Mouse (Mus musculus): ENCODE results near the gene En1. TPM values are rescaled to one million over a fixed set of nuclear protein-coding genes. Genes with fewer than 3 reads are reported as not detected.
A peak's percentile ranks its signal among the peaks of the same experiment; 100 is the strongest.

En1 gene
- 3.7 and 8.0 TPM in 2 replicates for polyA plus RNA-seq (2015; fragmentation: Nextera tagmentation; extraction: Ambion mirVana)

DNA sequence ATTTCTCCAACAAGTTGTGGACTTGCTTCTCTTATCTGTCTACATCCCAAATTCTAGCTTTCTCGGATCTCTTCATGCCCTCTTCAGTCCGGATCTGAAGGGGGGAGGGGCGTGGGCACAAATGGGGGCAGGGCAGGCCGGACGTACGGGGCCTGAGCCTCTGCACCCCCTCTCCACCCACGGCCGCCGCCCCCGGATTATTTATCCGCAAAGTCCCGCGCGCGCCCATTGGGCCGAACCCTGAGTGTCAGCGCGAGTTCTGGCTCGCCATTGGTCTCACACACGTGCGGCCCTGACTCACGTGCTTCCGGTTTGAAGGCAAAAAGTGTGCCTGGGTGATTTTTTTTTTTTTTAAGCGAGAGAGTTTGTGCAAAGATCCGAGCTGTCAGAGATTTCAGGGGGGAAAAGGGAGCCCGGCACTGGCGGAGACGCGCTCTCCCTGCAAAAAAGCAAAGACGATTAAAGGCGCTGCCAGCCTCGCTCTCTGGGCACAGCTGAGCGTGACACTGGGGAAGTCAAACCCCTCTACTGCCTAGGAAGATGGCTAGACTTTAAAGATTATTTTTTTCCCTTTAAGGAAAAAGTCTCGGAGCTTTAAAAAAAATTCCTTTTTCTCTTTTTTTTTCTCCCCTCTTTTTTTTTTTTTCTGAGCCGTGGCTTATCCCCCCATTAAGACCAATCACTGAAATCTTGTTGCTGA is at the start of gene En1:
En1 (plus strand) TSS at position 388 of the 700 bp plus-strand sequence.
- Histone ChIP-seq H3K27ac (replicated peaks) (peak within 1 kb of the TSS; percentile 81), H3K4me1 (replicated peaks) (peaks cover 28% of the 10 kb centered on the region), H3K9ac (peak within 1 kb of the TSS; percentile 48), H3K9me3 (no peaks in the 10 kb centered on the region), H3K4me2 (peak within 1 kb of the TSS; percentile 66), H3K36me3 (no peaks in the 10 kb centered on the region), H3K27me3 (peaks cover 57% of the 10 kb centered on the region), H3K4me3 (peak within 1 kb of the TSS; percentile 44)
- peak; percentile 62; the same call in 1 of the 2 replicates for ATAC-seq (ENCODE audit: low FRiP score, low read depth)
- WGBS, result under 1% methylated on average over 35 of the region's 35 CpGs

- Histone ChIP-seq H3K4me3 (no peak overlapping the region), H3K4me2 (no peak overlapping the region), H3K9ac (no peak overlapping the region), H3K36me3 (no peaks in the 10 kb centered on the region), H3K9me3 (no peaks in the 10 kb centered on the region), H3K27ac (replicated peaks) (no peak overlapping the region), H3K27me3 (no peaks in the 10 kb centered on the region), H3K4me1 (replicated peaks) (no peaks in the 10 kb centered on the region)
- 69% methylated on average over 15 of the region's 15 CpGs for WGBS
- peak; percentile 28; the same call in 1 of the 2 replicates for ATAC-seq (ENCODE audit: low FRiP score, low read depth)
Observed at GRCm38 (mm10) chr1:120556926-120557846, 45.0 kb upstream of the En1 start.

- H3K27ac ChIP-seq (replicated peaks), result no peak overlapping the region
- no peak overlapping the region for H3K4me2 ChIP-seq
- ATAC-seq (ENCODE audit: low FRiP score, low read depth), result no peak
- H3K4me3 ChIP-seq, result no peak overlapping the region
- WGBS, result 78% methylated on average over 9 of the region's 9 CpGs
- H3K9me3 ChIP-seq, result no peaks in the 10 kb centered on the region
- no peaks in the 10 kb centered on the region for H3K27me3 ChIP-seq
- no peaks in the 10 kb centered on the region for H3K36me3 ChIP-seq
- H3K9ac ChIP-seq, result no peak overlapping the region
- no peaks in the 10 kb centered on the region for H3K4me1 ChIP-seq (replicated peaks)
Observed at GRCm38 (mm10) chr1:120558341-120559285, 43.6 kb upstream of the En1 start.

DNA sequence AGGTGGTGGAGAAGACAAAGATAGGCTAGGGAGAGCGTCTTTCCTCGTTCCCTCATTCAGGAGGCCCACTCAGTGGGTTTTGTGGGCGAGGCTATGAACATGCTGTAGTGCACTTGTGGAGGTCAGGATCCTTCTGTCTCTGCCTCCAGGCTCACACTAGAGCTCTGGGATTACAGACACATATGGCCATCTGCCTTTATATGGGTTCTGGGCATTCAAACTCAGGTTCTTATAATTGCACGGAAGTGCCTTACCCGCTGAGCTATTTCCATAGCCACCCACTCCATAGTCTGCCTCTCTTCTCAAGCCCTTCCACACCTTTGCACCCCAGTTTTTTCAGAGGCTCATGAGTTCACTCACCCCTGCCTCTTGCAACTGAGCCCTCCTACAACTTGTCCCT is 42.3 kb upstream of the En1 start:
- Histone ChIP-seq H3K9me3 (no peaks in the 10 kb centered on the region), H3K4me3 (no peak overlapping the region), H3K27me3 (no peaks in the 10 kb centered on the region), H3K36me3 (no peaks in the 10 kb centered on the region), H3K4me2 (no peak overlapping the region), H3K27ac (replicated peaks) (no peak overlapping the region), H3K9ac (no peak overlapping the region), H3K4me1 (replicated peaks) (no peaks in the 10 kb centered on the region)
- WGBS, result 89% methylated on average over 5 of the region's 5 CpGs
- ATAC-seq (ENCODE audit: low FRiP score, low read depth), result no peak

DNA sequence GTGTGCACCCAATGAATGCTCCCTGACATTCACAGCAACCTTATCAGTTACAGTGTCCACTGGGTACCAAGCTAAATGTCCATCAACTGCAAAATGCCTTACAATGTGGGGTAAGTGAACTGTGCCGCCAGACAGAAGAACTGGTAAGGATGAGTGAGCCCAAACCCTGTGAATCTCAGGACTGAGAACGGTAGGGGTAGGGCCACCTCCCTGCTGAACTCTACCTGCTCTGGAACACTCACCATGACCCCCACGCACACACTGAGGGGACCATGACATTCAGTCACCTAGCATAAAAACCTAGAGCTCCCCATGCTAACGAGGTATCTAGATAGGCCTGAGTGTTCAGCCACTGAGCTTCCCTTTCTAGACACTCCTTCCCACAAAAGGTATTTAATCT is 20.9 kb upstream of the En1 start:
- H3K27ac ChIP-seq (replicated peaks), result no peak overlapping the region
- no peaks in the 10 kb centered on the region for H3K36me3 ChIP-seq
- peaks cover 7% of the 10 kb centered on the region; the same call in 1 of the 2 replicates for H3K27me3 ChIP-seq
- no peak for ATAC-seq (ENCODE audit: low FRiP score, low read depth)
- no peak overlapping the region for H3K4me2 ChIP-seq
- H3K9ac ChIP-seq, result no peak overlapping the region
- 71% methylated on average over 4 of the region's 4 CpGs for WGBS
- H3K4me3 ChIP-seq, result no peak overlapping the region
- H3K4me1 ChIP-seq (replicated peaks), result no peaks in the 10 kb centered on the region
- H3K9me3 ChIP-seq, result no peaks in the 10 kb centered on the region

DNA sequence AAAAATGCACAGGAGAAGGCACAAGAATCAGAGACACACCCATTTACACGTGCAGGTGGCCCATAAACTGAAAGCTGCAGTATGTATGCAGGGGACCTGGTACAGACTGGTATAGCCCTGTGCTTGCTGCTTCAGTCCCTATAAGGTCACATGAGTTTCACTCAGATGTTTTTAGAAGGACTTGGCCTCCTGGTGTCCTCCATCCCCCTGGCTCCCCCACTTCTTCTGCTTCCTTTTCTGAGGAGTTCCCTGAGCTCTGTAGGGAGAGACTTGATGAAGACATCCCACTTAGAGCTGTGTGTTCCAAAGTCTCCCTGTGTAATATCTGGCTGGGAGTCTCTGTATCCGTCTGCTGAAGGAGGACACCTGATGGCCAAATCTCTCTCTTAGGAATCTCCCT is 16.7 kb upstream of the En1 start:
- Histone ChIP-seq H3K27me3 (peaks cover 11% of the 10 kb centered on the region), H3K27ac (replicated peaks) (no peak overlapping the region), H3K36me3 (no peaks in the 10 kb centered on the region), H3K9me3 (no peaks in the 10 kb centered on the region), H3K4me3 (no peak overlapping the region), H3K9ac (no peak overlapping the region), H3K4me2 (no peak overlapping the region), H3K4me1 (replicated peaks) (no peaks in the 10 kb centered on the region)
- ATAC-seq (ENCODE audit: low FRiP score, low read depth), result no peak
- 40% methylated on average over 2 of the region's 2 CpGs for WGBS

GRCm38 (mm10) chr1:120586500-120587110 is 15.6 kb upstream of the En1 start:
- no peaks in the 10 kb centered on the region for H3K36me3 ChIP-seq
- no peak overlapping the region for H3K4me3 ChIP-seq
- H3K4me2 ChIP-seq, result no peak overlapping the region
- ATAC-seq (ENCODE audit: low FRiP score, low read depth), result peak; percentile 57; the same call in 1 of the 2 replicates
- no peaks in the 10 kb centered on the region for H3K4me1 ChIP-seq (replicated peaks)
- H3K9ac ChIP-seq, result no peak overlapping the region
- H3K27ac ChIP-seq (replicated peaks), result no peak overlapping the region
- 12% methylated on average over 7 of the region's 7 CpGs for WGBS
- peaks cover 21% of the 10 kb centered on the region for H3K27me3 ChIP-seq
- H3K9me3 ChIP-seq, result no peaks in the 10 kb centered on the region

- H3K9me3 ChIP-seq, result no peaks in the 10 kb centered on the region
- H3K36me3 ChIP-seq, result no peaks in the 10 kb centered on the region
- no peak for ATAC-seq (ENCODE audit: low FRiP score, low read depth)
- H3K4me3 ChIP-seq, result no peak overlapping the region
- H3K4me2 ChIP-seq, result no peak overlapping the region
- H3K27me3 ChIP-seq, result peaks cover 28% of the 10 kb centered on the region
- no peak overlapping the region for H3K9ac ChIP-seq
- no peaks in the 10 kb centered on the region for H3K4me1 ChIP-seq (replicated peaks)
- WGBS, result 70% methylated on average over 10 of the region's 12 CpGs
- no peak overlapping the region for H3K27ac ChIP-seq (replicated peaks)
Observed at GRCm38 (mm10) chr1:120587431-120587830, 14.8 kb upstream of the En1 start.

- no peaks in the 10 kb centered on the region for H3K36me3 ChIP-seq
- peaks cover 34% of the 10 kb centered on the region for H3K27me3 ChIP-seq
- no peak overlapping the region for H3K4me3 ChIP-seq
- no peak overlapping the region for H3K27ac ChIP-seq (replicated peaks)
- H3K4me1 ChIP-seq (replicated peaks), result no peaks in the 10 kb centered on the region
- no peak for ATAC-seq (ENCODE audit: low FRiP score, low read depth)
- H3K4me2 ChIP-seq, result no peak overlapping the region
- WGBS, result 86% methylated on average over 4 of the region's 4 CpGs
- H3K9ac ChIP-seq, result no peak overlapping the region
- H3K9me3 ChIP-seq, result no peaks in the 10 kb centered on the region
Observed at GRCm38 (mm10) chr1:120587960-120588359, 14.3 kb upstream of the En1 start.

- no peak overlapping the region for H3K27ac ChIP-seq (replicated peaks)
- peaks cover 39% of the 10 kb centered on the region for H3K27me3 ChIP-seq
- H3K9ac ChIP-seq, result no peak overlapping the region
- WGBS, result 73% methylated on average over 6 of the region's 6 CpGs
- ATAC-seq (ENCODE audit: low FRiP score, low read depth), result no peak
- no peaks in the 10 kb centered on the region for H3K36me3 ChIP-seq
- no peak overlapping the region for H3K4me2 ChIP-seq
- no peaks in the 10 kb centered on the region for H3K4me1 ChIP-seq (replicated peaks)
- no peaks in the 10 kb centered on the region for H3K9me3 ChIP-seq
- H3K4me3 ChIP-seq, result no peak overlapping the region
Observed at GRCm38 (mm10) chr1:120588362-120589027, 13.7 kb upstream of the En1 start.
